Mouse (Mus musculus) hematopoietic stem cell, adult 5-6 weeks (primary cell): Measurements from ENCODE around the gene H2-DMa. TPM values are rescaled to one million over a fixed set of nuclear protein-coding genes. Genes with fewer than 3 reads are reported as not detected.
A peak's percentile ranks its signal among the peaks of the same experiment; 100 is the strongest.

ENCODE experiments used
- ATAC-seq, 2 experiments: fragments of 125-278 bp in 1 of 2; replicated peaks in 1 of 2; 2 replicates each; pipeline ENCODE4 v1.8.0; 2016 to 2017; ENCODE audit warnings: inconsistent platforms in 2 of 2, mild to moderate bottlenecking in 2 of 2, moderate number of reproducible peaks in 2 of 2, low read depth in 1 of 2, moderate TSS enrichment in 1 of 2; ENCODE audit not compliant: low FRiP score in 2 of 2, poor library complexity in 2 of 2, severe bottlenecking in 2 of 2, insufficient read depth in 1 of 2, low TSS enrichment in 1 of 2
- total RNA-seq: library from RNA; stranded (forward); fragments of 172-1452, 232-1000 nt; gene quantifications from 2 replicates; pipeline ENCODE4 v1.2.3, GENCODE M21; 2017

The H2-DMa gene
- total RNA-seq, 1 experiment from 2014 or later: 88.1 TPM

- peak; percentile 81 to 84 for ATAC-seq
Measured at GRCm38 (mm10) chr17:34170877-34171498, 51.6 kb downstream of the H2-DMa start.

GRCm38 (mm10) chr17:34172528-34172927 lies 53.2 kb downstream of the H2-DMa start:
- ATAC-seq: no peak

- ATAC-seq: peak in 1 of 2 experiments; percentile 11; a peak in 1 of 4 replicates
Measured at GRCm38 (mm10) chr17:34174075-34174474, 54.7 kb downstream of the H2-DMa start.

GRCm38 (mm10) chr17:34177179-34177578 lies 57.8 kb downstream of the H2-DMa start:
- no peak for ATAC-seq

- no peak for ATAC-seq
Measured at GRCm38 (mm10) chr17:34179019-34179418, 59.7 kb downstream of the H2-DMa start.

GRCm38 (mm10) chr17:34179913-34180859 lies 60.8 kb downstream of the H2-DMa start:
- ATAC-seq: no peak

- no peak for ATAC-seq
Measured at GRCm38 (mm10) chr17:34183564-34184219, 64.4 kb downstream of the H2-DMa start.

GRCm38 (mm10) chr17:34185526-34185925 lies 66.2 kb downstream of the H2-DMa start:
- ATAC-seq: no peak

GRCm38 (mm10) chr17:34186885-34187260 lies 67.5 kb downstream of the H2-DMa start:
- ATAC-seq: peak in 1 of 2 experiments; percentile 28; a peak in 1 of 4 replicates

GRCm38 (mm10) chr17:34187261-34187916 lies 68.0 kb downstream of the H2-DMa start, which contains the start of the genes Tap1 and Psmb9:
TSS of gene Tap1 (plus strand) at chr17:34187553.
TSS of gene Psmb9 (minus strand) at chr17:34187764.
- ATAC-seq: peak; percentile 85 to 88

GRCm38 (mm10) chr17:34188010-34188409 lies 68.7 kb downstream of the H2-DMa start:
- ATAC-seq: no peak

Other genes with a start within 250 kb of the H2-DMa start
- gene Gm7029, start 245.7 kb upstream of the H2-DMa start, total RNA-seq: not detected in 2 replicates
- gene Kifc1, start 228.9 kb upstream of the H2-DMa start, total RNA-seq: 24.7 and 37.6 TPM in 2 replicates
- 3.3 and 4.4 TPM in 2 replicates for gene Platr17, start 214.4 kb upstream of the H2-DMa start, total RNA-seq
- gene Daxx, start 210.1 kb upstream of the H2-DMa start, total RNA-seq: 26.5 and 27.7 TPM in 2 replicates
- gene Tapbp, start 203.6 kb upstream of the H2-DMa start, total RNA-seq: 71.1 and 79.8 TPM in 2 replicates
- 20.4 and 21.4 TPM in 2 replicates for gene Zbtb22, start 203.6 kb upstream of the H2-DMa start, total RNA-seq
- 36.6 and 57.1 TPM in 2 replicates for gene Rgl2, start 190.0 kb upstream of the H2-DMa start, total RNA-seq
- gene Pfdn6, start 179.2 kb upstream of the H2-DMa start, total RNA-seq: 89.1 and 115 TPM in 2 replicates
- gene Wdr46, start 178.9 kb upstream of the H2-DMa start, total RNA-seq: 34.8 and 57.1 TPM in 2 replicates
- 3.1 and 7.3 TPM in 2 replicates for gene B3galt4, start 168.1 kb upstream of the H2-DMa start, total RNA-seq
- 18.1 and 19.1 TPM in 2 replicates for gene Vps52, start 163.7 kb upstream of the H2-DMa start, total RNA-seq
- gene Rps18, start 163.5 kb upstream of the H2-DMa start, total RNA-seq: 1,150 and 1,883 TPM in 2 replicates
- 1,467 and 1,957 TPM in 2 replicates for gene H2-K1, start 119.2 kb upstream of the H2-DMa start, total RNA-seq
- 10.6 and 15.7 TPM in 2 replicates for gene Ring1, start 94.9 kb upstream of the H2-DMa start, total RNA-seq
- 81.8 and 89.3 TPM in 2 replicates for gene H2-Ke6, start 91.5 kb upstream of the H2-DMa start, total RNA-seq
- 60.8 and 96.9 TPM in 2 replicates for gene Slc39a7, start 87.9 kb upstream of the H2-DMa start, total RNA-seq
- gene Rxrb, start 87.7 kb upstream of the H2-DMa start, total RNA-seq: 41.2 and 51.3 TPM in 2 replicates
- gene Col11a2, start 80.1 kb upstream of the H2-DMa start, total RNA-seq: 2.4 and 2.9 TPM in 2 replicates
- 9.2 and 16.9 TPM in 2 replicates for gene H2-Oa, start 27.2 kb upstream of the H2-DMa start, total RNA-seq
- 348 and 418 TPM in 2 replicates for gene Brd2, start 3.1 kb downstream of the H2-DMa start, total RNA-seq
- gene H2-DMb2, start 23.8 kb downstream of the H2-DMa start, total RNA-seq: 4.6 and 6.4 TPM in 2 replicates
- 51.5 and 55.9 TPM in 2 replicates for gene H2-DMb1, start 33.5 kb downstream of the H2-DMa start, total RNA-seq
- gene Tap1, start 68.0 kb downstream of the H2-DMa start, total RNA-seq: 130 and 164 TPM in 2 replicates
- 124 and 169 TPM in 2 replicates for gene Psmb9, start 68.2 kb downstream of the H2-DMa start, total RNA-seq
- gene Psmb8, start 78.2 kb downstream of the H2-DMa start, total RNA-seq: 392 and 482 TPM in 2 replicates
- 113 and 116 TPM in 2 replicates for gene Tap2, start 84.0 kb downstream of the H2-DMa start, total RNA-seq
- 60.2 and 91.1 TPM in 2 replicates for gene H2-Ob, start 119.4 kb downstream of the H2-DMa start, total RNA-seq
- 155 and 159 TPM in 2 replicates for gene H2-Ab1, start 138.1 kb downstream of the H2-DMa start, total RNA-seq
- 66.5 and 77.4 TPM in 2 replicates for gene H2-Aa, start 168.3 kb downstream of the H2-DMa start, total RNA-seq
- 64.4 and 73.0 TPM in 2 replicates for gene H2-Eb1, start 186.3 kb downstream of the H2-DMa start, total RNA-seq
- 0.06 TPM in 1 of 2 replicates, not detected in the other for gene H2-Eb2, start 206.1 kb downstream of the H2-DMa start, total RNA-seq
- not detected in 2 replicates for gene Btnl2, start 235.3 kb downstream of the H2-DMa start, total RNA-seq